Mouse (Mus musculus) brain, embryonic 14.5 days (tissue): ENCODE results near the gene Hccs.

Source experiments
- CTCF ChIP-seq: fragments of 200-500 bp; IDR thresholded peaks from 2 replicates; pipeline ENCODE4 v1.5.1; 2012; ENCODE audit warnings: inconsistent platforms, mild to moderate bottlenecking, moderate library complexity, borderline replicate concordance; ENCODE audit not compliant: insufficient read depth, insufficient read length; ENCODE audit errors: extremely low read depth
- POLR2A ChIP-seq: fragments of 200-500 bp; IDR thresholded peaks from 2 replicates; pipeline ENCODE4 v1.6.1; 2012; ENCODE audit warnings: mild to moderate bottlenecking, inconsistent platforms, borderline replicate concordance; ENCODE audit not compliant: poor library complexity, insufficient read depth, insufficient read length, severe bottlenecking; ENCODE audit errors: extremely low read depth

DNA sequence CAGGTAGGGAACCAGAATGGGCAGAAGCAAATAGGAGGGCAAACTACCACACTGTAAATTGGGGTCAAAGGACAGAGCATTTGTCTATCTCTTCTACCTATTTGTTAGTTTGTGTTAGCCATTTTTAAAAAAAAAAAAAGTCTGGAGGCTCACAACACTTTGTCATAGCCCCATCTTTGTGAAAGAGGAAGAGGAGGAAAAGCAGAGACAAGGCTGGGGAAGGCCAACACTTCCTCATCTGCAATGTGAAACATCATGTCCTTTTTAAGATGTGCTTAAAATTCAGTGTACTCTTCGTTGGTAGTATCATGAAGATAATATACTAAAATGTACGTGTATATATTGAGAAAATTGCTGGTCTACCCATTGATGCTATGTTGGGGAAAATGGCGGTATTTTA, 59.1 kb downstream of the Hccs start:
- TF ChIP-seq POLR2A: no peak
- no peak for TF ChIP-seq CTCF
